Mouse (Mus musculus): Measurements from ENCODE around the gene Gm7029.

DNA sequence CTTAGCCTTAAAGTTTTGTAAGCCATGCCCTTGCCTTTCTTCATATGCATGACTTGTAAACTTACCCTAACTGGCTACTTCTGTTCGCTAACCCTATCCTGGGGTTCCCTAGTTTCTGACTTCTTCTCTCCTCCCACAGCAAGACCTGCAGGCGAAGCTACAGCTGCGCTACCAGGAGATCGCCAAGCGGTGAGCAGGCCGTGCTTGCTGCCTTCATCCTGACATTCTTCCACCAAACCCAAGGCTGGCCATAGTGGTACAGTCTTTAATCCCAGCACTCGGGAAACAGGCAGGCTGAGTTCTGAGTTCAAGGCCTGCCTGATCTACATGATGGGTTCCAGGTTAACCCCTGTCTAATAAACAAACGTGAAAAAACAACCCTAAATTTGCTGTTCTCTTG is 48.2 kb upstream of the Gm7029 start:
- TF ChIP-seq EP300 (IDR thresholded peaks at IDR 0.05; ENCODE audit: low read depth) (no peak), CTCF (IDR thresholded peaks at IDR 0.05; ENCODE audit: low read depth) (no peak)

Data from heart, postnatal 0 days (tissue).